Mouse (Mus musculus) CH12.LX (cell line): Measurements from ENCODE around the gene Arl1. TPM values are rescaled to one million over a fixed set of nuclear protein-coding genes. Genes with fewer than 3 reads are reported as not detected.
"Not testable (repeated sequence)": the region's sequence is repeated elsewhere in the genome, so short reads cannot be mapped to it uniquely, and the experiment has no call there.

Source experiments
- DNase-seq: peaks from one replicate; pipeline ENCODE4 v3.0.0-alpha.2; 2013; ENCODE audit errors: extremely low read depth
- H3K27ac ChIP-seq: 2 replicates; pipeline ENCODE4 v1.5.1; 2012; ENCODE audit warnings: low read depth, mild to moderate bottlenecking, control low read depth, moderate library complexity; ENCODE audit not compliant: insufficient read depth
- H3K27me3 ChIP-seq: replicated peaks from 2 replicates; pipeline ENCODE3; 2012; ENCODE audit warnings: inconsistent platforms
- H3K36me3 ChIP-seq, 2 experiments: replicated peaks in 1 of 2; 2 replicates each; pipeline versions ENCODE3 to v1.6.1; 2012; ENCODE audit warnings: inconsistent platforms in 1 of 2, low read length in 1 of 2, mild to moderate bottlenecking in 1 of 2, mixed read lengths in 1 of 2, moderate library complexity in 1 of 2; ENCODE audit not compliant: control insufficient read depth in 1 of 2, insufficient read depth in 1 of 2
- H3K4me1 ChIP-seq, 2 experiments: 2 replicates each; pipeline ENCODE4 v1.6.1; 2012; ENCODE audit warnings: inconsistent platforms in 1 of 2, moderate library complexity in 1 of 2; ENCODE audit not compliant: insufficient read depth in 2 of 2, control insufficient read depth in 1 of 2
- H3K4me2 ChIP-seq: 2 replicates; pipeline ENCODE4 v1.6.1; 2012; ENCODE audit warnings: low read depth, mild to moderate bottlenecking, control low read depth; ENCODE audit not compliant: poor library complexity, insufficient read depth, severe bottlenecking
- H3K4me3 ChIP-seq, 3 experiments: fragments of 150-350 bp in 1 of 3; sonication (generic) in 1 of 3; replicated peaks in 1 of 3; 2 replicates each; pipeline versions ENCODE3 to v1.5.1; 2011 to 2012; ENCODE audit warnings: low read depth in 2 of 3, low read length in 2 of 3, mild to moderate bottlenecking in 2 of 3, moderate library complexity in 2 of 3, control low read depth in 1 of 3, improper control_type of control experiment in 1 of 3, inconsistent platforms in 1 of 3, mixed read lengths in 1 of 3; ENCODE audit not compliant: poor library complexity in 1 of 3
- H3K79me2 ChIP-seq: replicated peaks from 2 replicates; pipeline ENCODE4 v1.6.1; 2012; ENCODE audit warnings: mild to moderate bottlenecking, moderate library complexity; ENCODE audit not compliant: control insufficient read depth, poor library complexity, insufficient read depth, severe bottlenecking; ENCODE audit errors: extremely low read depth
- H3K9ac ChIP-seq: 2 replicates; pipeline ENCODE4 v1.6.1; 2012; ENCODE audit warnings: low read depth, mild to moderate bottlenecking, control low read depth, moderate library complexity; ENCODE audit not compliant: insufficient read depth
- H3K9me3 ChIP-seq: replicated peaks from 2 replicates; pipeline ENCODE3; 2012; ENCODE audit warnings: low read length, inconsistent platforms, mixed read lengths
- BHLHE40 ChIP-seq: IDR thresholded peaks from 2 replicates; pipeline ENCODE4 v1.6.1; 2011; ENCODE audit warnings: mild to moderate bottlenecking, low read depth, low read length, improper control_type of control experiment
- CHD2 ChIP-seq: IDR thresholded peaks from 2 replicates; pipeline ENCODE4 v1.6.1; 2011; ENCODE audit warnings: low read length, improper control_type of control experiment
- E2F4 ChIP-seq: IDR thresholded peaks from 2 replicates; pipeline ENCODE4 v1.6.1; 2011; ENCODE audit warnings: low read depth, low read length, improper control_type of control experiment; ENCODE audit not compliant: insufficient replicate concordance
- GABPA ChIP-seq: IDR thresholded peaks from 2 replicates; pipeline ENCODE4 v1.6.1; 2012; ENCODE audit warnings: low read depth, low read length, improper control_type of control experiment, inconsistent platforms; ENCODE audit not compliant: insufficient replicate concordance
- JUN ChIP-seq: IDR thresholded peaks from 2 replicates; pipeline ENCODE4 v1.6.1; 2011; ENCODE audit warnings: low read depth, mild to moderate bottlenecking, low read length, improper control_type of control experiment, moderate library complexity; ENCODE audit not compliant: insufficient read depth
- MAFK ChIP-seq: IDR thresholded peaks from 2 replicates; pipeline ENCODE4 v1.6.1; 2011; ENCODE audit warnings: low read length, improper control_type of control experiment; ENCODE audit not compliant: insufficient replicate concordance
- MAX ChIP-seq: IDR thresholded peaks from 2 replicates; pipeline ENCODE4 v1.6.1; 2011; ENCODE audit warnings: low read length, improper control_type of control experiment
- MAZ ChIP-seq: IDR thresholded peaks from 2 replicates; pipeline ENCODE4 v1.6.1; 2012; ENCODE audit warnings: low read depth, mild to moderate bottlenecking, inconsistent platforms, low read length, improper control_type of control experiment, moderate library complexity
- MXI1 ChIP-seq: IDR thresholded peaks from 2 replicates; pipeline ENCODE4 v1.6.1; 2011; ENCODE audit warnings: mild to moderate bottlenecking, low read depth, low read length, improper control_type of control experiment
- NELFE ChIP-seq: IDR thresholded peaks from 2 replicates; pipeline ENCODE4 v1.6.1; 2011; ENCODE audit warnings: low read depth, low read length, improper control_type of control experiment
- NRF1 ChIP-seq: IDR thresholded peaks from 2 replicates; pipeline ENCODE4 v1.6.1; 2014; ENCODE audit warnings: low read depth, mild to moderate bottlenecking, inconsistent platforms, low read length, improper control_type of control experiment, moderate library complexity
- POLR2A ChIP-seq: IDR thresholded peaks from 2 replicates; pipeline ENCODE4 v1.6.1; 2011; ENCODE audit warnings: low read depth, mild to moderate bottlenecking, improper control_type of control experiment, low read length
- SIN3A ChIP-seq: IDR thresholded peaks from 2 replicates; pipeline ENCODE4 v1.6.1; 2012; ENCODE audit warnings: low read length, improper control_type of control experiment, inconsistent platforms
- USF2 ChIP-seq: conservative IDR thresholded peaks from 2 replicates; pipeline ENCODE4 v1.6.1; 2011; ENCODE audit warnings: low read depth, low read length, improper control_type of control experiment
- ZMIZ1 ChIP-seq: IDR thresholded peaks from 2 replicates; pipeline ENCODE4 v1.6.1; 2012; ENCODE audit warnings: low read depth, mild to moderate bottlenecking, inconsistent platforms, low read length, improper control_type of control experiment
- ZNF384 ChIP-seq: IDR thresholded peaks from 2 replicates; pipeline ENCODE4 v1.6.1; 2012; ENCODE audit warnings: low read depth, low read length, improper control_type of control experiment, inconsistent platforms
- dilution Hi-C: fragments of 300-500 bp; cut with MboI; formaldehyde crosslinking; loops from 2 replicates; pipeline ENCODE4 v1.14.3; 2020; ENCODE audit warnings: low sequenced_read_pairs; ENCODE audit not compliant: extremely low pct_unique_long_range_greater_than_20kb, extremely low pct_ligation_motif_present
- in situ Hi-C: fragments of 300-500 bp; cut with MboI; formaldehyde crosslinking; loops from 3 replicates; pipeline ENCODE4 v1.14.3; 2019; ENCODE audit warnings: low sequenced_read_pairs, low pct_ligation_motif_present, low pct_unique_long_range_greater_than_20kb, mixed read lengths
- polyA plus RNA-seq: library from polyadenylated mRNA; unstranded; fragments of >175 nt; gene quantifications from 2 replicates; pipeline ENCODE4 v1.2.1, GENCODE M21; 2012; ENCODE audit warnings: low read depth; ENCODE audit not compliant: insufficient read length
- total RNA-seq, 2 experiments: library from RNA; depleted of rRNA; stranded (reverse); fragments of 300-350 nt in 1 of 2; fragments of >200 nt in 1 of 2; gene quantifications; 2 replicates each; pipeline ENCODE4 v1.2.3; 2012 to 2014

Gene Arl1
- total and polyA plus RNA-seq, 3 experiments, result 48.9 to 143 (median 94.0) TPM

DNA sequence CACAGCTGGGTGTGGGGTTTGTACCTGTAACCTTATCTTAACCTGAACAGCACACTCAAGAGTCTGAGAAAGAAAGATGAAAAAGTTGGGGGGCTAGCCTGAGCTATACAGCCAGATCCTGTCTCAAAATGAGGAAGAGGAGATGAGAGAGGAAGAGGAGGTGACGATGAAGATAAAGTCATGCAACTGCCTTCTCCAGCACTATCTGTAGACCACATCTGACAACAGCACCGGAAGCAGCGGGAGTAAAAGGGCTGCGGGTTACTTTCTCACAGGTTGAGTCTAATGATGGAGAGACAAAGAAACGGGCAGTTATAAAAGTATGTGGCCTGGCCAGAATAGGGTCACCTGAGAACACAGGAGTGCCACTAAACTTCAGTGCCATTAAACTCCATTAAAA, 38.3 kb downstream of the Arl1 start:
- H3K79me2 ChIP-seq, result no peaks in the 10 kb centered on the region
- H3K36me3 ChIP-seq, result peaks cover 78 to 96% of the 10 kb centered on the region in 2 experiments
- no peak overlapping the region for H3K4me2 ChIP-seq
- dilution Hi-C loops, result no loop called here
- no peaks in the 10 kb centered on the region for H3K4me1 ChIP-seq
- H3K9me3 ChIP-seq, result no peaks in the 10 kb centered on the region
- H3K27me3 ChIP-seq, result no peaks in the 10 kb centered on the region
- no peak overlapping the region for H3K27ac ChIP-seq
- in situ Hi-C loops, result no loop called here
- no peak overlapping the region for H3K4me3 ChIP-seq
- DNase-seq, result no peak
- TF ChIP-seq MXI1 (no peak), JUN (no peak), ZMIZ1 (no peak), POLR2A (no peak), E2F4 (no peak), MAFK (no peak), MAZ (no peak), SIN3A (no peak), CHD2 (no peak)
- TF ChIP-seq, all 38 proteins: peak for 0
- no peak overlapping the region for H3K9ac ChIP-seq

DNA sequence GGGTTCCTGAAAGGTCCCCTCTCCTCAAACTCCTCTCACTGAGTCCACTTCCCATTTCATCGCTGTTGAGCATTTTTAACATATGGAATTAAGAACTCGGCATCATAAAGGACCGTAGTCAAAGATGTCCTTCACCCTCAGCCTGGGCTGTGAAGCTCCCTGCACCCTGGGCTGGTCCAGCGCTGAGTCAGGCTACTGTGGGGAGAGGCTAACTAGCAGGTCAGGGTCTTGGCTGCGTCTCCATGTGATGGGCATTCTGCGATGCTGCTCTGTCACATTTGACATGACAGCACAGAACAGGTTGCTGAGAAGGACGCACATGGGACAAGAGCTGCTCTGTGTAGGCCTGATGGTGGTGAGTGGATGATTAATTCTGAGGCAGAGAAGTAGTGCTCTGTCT, 39.0 kb downstream of the Arl1 start:
- Histone ChIP-seq H3K9ac (no peak overlapping the region), H3K27ac (no peak overlapping the region), H3K27me3 (no peaks in the 10 kb centered on the region), H3K4me2 (no peak overlapping the region), H3K4me3 (no peak overlapping the region), H3K79me2 (no peaks in the 10 kb centered on the region), H3K4me1 (no peaks in the 10 kb centered on the region), H3K36me3 (peaks cover 78 to 94% of the 10 kb centered on the region in 2 experiments), H3K9me3 (no peaks in the 10 kb centered on the region)
- no peak for DNase-seq
- in situ Hi-C loops (no loop called here), dilution Hi-C loops (no loop called here)
- TF ChIP-seq BHLHE40 (no peak), NRF1 (no peak), NELFE (no peak), GABPA (no peak), JUN (no peak), E2F4 (no peak), MAZ (no peak), USF2 (no peak), ZNF384 (no peak), MAX (no peak)

DNA sequence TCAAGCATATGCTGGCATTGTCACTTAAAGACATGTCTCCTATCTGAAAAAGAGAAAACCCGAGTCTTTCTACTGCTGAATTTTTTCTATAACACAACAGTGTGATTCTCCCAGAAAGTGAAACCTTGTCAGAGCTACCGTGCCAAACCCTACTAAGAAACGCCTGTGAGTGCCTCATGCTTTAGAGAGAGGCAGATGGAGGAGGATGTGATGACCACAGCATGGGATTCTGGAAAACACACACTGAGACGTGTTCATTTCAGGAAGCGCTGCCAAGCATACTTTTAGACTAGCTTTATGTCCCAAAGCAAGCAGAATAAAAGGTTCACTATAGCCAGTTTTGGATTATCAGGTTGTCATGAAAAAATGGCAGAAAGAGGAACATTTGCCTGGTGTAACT, 42.3 kb downstream of the Arl1 start:
- H3K4me2 ChIP-seq, DNase-seq, H3K27me3 ChIP-seq, in situ Hi-C loops, H3K9me3 ChIP-seq, dilution Hi-C loops, H3K4me1 ChIP-seq, H3K4me3 ChIP-seq, H3K27ac ChIP-seq, H3K9ac ChIP-seq, H3K79me2 ChIP-seq: not testable (repeated sequence)
- peaks cover 76 to 93% of the 10 kb centered on the region in 2 experiments for H3K36me3 ChIP-seq
